Mouse (Mus musculus) G1E (cell line): ENCODE measurements around the gene Helz.

Experiments
- CTCF ChIP-seq: IDR thresholded peaks from 2 replicates; pipeline ENCODE4 v1.5.1; 2012; ENCODE audit warnings: low read depth, low read length, inconsistent platforms, mixed read lengths
- GATA1 ChIP-seq: IDR thresholded peaks from 2 replicates; pipeline ENCODE4 v1.6.1; 2012; ENCODE audit warnings: borderline replicate concordance, low read length, inconsistent platforms, mixed read lengths
- GATA2 ChIP-seq: IDR thresholded peaks from 2 replicates; pipeline ENCODE4 v1.6.1; 2012; ENCODE audit warnings: low read depth, low read length, inconsistent platforms, borderline replicate concordance
- POLR2AphosphoS5 ChIP-seq: IDR thresholded peaks from 2 replicates; pipeline ENCODE4 v1.6.1; 2012; ENCODE audit warnings: low read depth, low read length, inconsistent platforms; ENCODE audit not compliant: insufficient replicate concordance
- TAL1 ChIP-seq: conservative IDR thresholded peaks from 2 replicates; pipeline ENCODE4 v1.6.1; 2012; ENCODE audit warnings: low read depth, low read length, inconsistent platforms, mixed read lengths

- TF ChIP-seq CTCF (peak; percentile 32; the same call in 1 of the 2 replicates), POLR2AphosphoS5 (no peak), GATA1 (no peak), TAL1 (no peak), GATA2 (no peak)
Observed at GRCm38 (mm10) chr11:107506260-107506659, 41.5 kb upstream of the Helz start.
